Mouse (Mus musculus) C2C12 (cell line): Measurements from ENCODE around the gene Cdhr4. TPM values are rescaled to one million over a fixed set of nuclear protein-coding genes. Genes with fewer than 3 reads are reported as not detected.
A peak's percentile ranks its signal among the peaks of the same experiment; 100 is the strongest.

ENCODE experiments used
- H3K27me3 ChIP-seq: one replicate; pipeline ENCODE4 v1.6.1; 2011; ENCODE audit not compliant: control insufficient read depth, insufficient read depth, insufficient read length
- H3K36me3 ChIP-seq: one replicate; pipeline ENCODE4 v1.6.1; 2011; ENCODE audit not compliant: control insufficient read depth, insufficient read depth
- H3K4me3 ChIP-seq: one replicate; pipeline ENCODE4 v1.5.1; 2011; ENCODE audit warnings: mild to moderate bottlenecking, control low read depth; ENCODE audit not compliant: poor library complexity, insufficient read depth, severe bottlenecking
- H3K79me2 ChIP-seq: one replicate; pipeline ENCODE4 v1.6.1; 2011; ENCODE audit not compliant: control insufficient read depth, insufficient read depth
- H3K79me3 ChIP-seq: one replicate; pipeline ENCODE4 v1.6.1; 2011; ENCODE audit warnings: low read depth, control low read depth
- H3ac ChIP-seq: one replicate; pipeline ENCODE3; 2011; ENCODE audit warnings: low read depth; ENCODE audit not compliant: control insufficient read depth, insufficient read length
- CEBPB ChIP-seq: IDR thresholded peaks from one replicate; pipeline ENCODE4 v1.6.1; 2011; ENCODE audit warnings: low read depth, mild to moderate bottlenecking, control low read depth, moderate library complexity
- CTCF ChIP-seq: IDR thresholded peaks from one replicate; pipeline ENCODE4 v1.5.1; 2011; ENCODE audit not compliant: control insufficient read depth, insufficient read depth, insufficient read length
- FOSL1 ChIP-seq: IDR thresholded peaks from one replicate; pipeline ENCODE4 v1.8.0; 2011; ENCODE audit warnings: mild to moderate bottlenecking, low read length; ENCODE audit not compliant: poor library complexity, insufficient read depth, severe bottlenecking
- MAX ChIP-seq: IDR thresholded peaks from one replicate; pipeline ENCODE4 v1.6.1; 2011; ENCODE audit warnings: mild to moderate bottlenecking, control low read depth
- MYOD1 ChIP-seq: IDR thresholded peaks from one replicate; pipeline ENCODE4 v1.6.1; 2011; ENCODE audit warnings: low read depth; ENCODE audit not compliant: control insufficient read depth, insufficient read length
- MYOG ChIP-seq: IDR thresholded peaks from one replicate; pipeline ENCODE4 v1.6.1; 2011; ENCODE audit not compliant: control insufficient read depth, insufficient read length; ENCODE audit errors: extremely low read depth
- USF1 ChIP-seq: IDR thresholded peaks from one replicate; pipeline ENCODE4 v1.6.1; 2011; ENCODE audit warnings: low read depth, mild to moderate bottlenecking, control low read depth, moderate library complexity
- polyA plus RNA-seq: library from polyadenylated mRNA; unstranded; fragments of >200 nt; fragmentation: generic; extraction: Trizol; gene quantifications from one replicate; pipeline ENCODE4 v1.2.1, GENCODE M21; 2012; ENCODE audit warnings: missing spikeins

The Cdhr4 gene
- polyA plus RNA-seq, 1 experiment, result not detected

- Histone ChIP-seq H3K36me3 (peaks cover 17% of the 10 kb centered on the region), H3K79me2 (peaks cover 51% of the 10 kb centered on the region), H3K79me3 (peaks cover 29% of the 10 kb centered on the region), H3K4me3 (no peak overlapping the region), H3ac (no peak overlapping the region), H3K27me3 (no peaks in the 10 kb centered on the region)
- TF ChIP-seq MYOG (no peak), MYOD1 (no peak), CTCF (no peak), FOSL1 (no peak), CEBPB (no peak), MAX (no peak), USF1 (peak; percentile 59)
Observed at GRCm38 (mm10) chr9:107955613-107956289, 36.5 kb upstream of the Cdhr4 start.

GRCm38 (mm10) chr9:107957141-107957540 is 35.2 kb upstream of the Cdhr4 start:
- H3K4me3 ChIP-seq, result no peak overlapping the region
- H3K36me3 ChIP-seq, result peaks cover 23% of the 10 kb centered on the region
- H3K79me3 ChIP-seq, result peaks cover 21% of the 10 kb centered on the region
- no peaks in the 10 kb centered on the region for H3K27me3 ChIP-seq
- H3ac ChIP-seq, result no peak overlapping the region
- TF ChIP-seq USF1 (no peak), MAX (no peak)
- peaks cover 38% of the 10 kb centered on the region for H3K79me2 ChIP-seq

- no peak overlapping the region for H3ac ChIP-seq
- TF ChIP-seq USF1, result no peak
- no peak for TF ChIP-seq FOSL1
- TF ChIP-seq CTCF, result no peak
- no peak for TF ChIP-seq MAX
- TF ChIP-seq MYOG, result no peak
- no peak for TF ChIP-seq MYOD1
- no peak for TF ChIP-seq CEBPB
- peaks cover 47% of the 10 kb centered on the region for H3K36me3 ChIP-seq
Observed at GRCm38 (mm10) chr9:107959896-107960295, 32.4 kb upstream of the Cdhr4 start.

GRCm38 (mm10) chr9:107960928-107961327 is 31.4 kb upstream of the Cdhr4 start:
- TF ChIP-seq CEBPB (no peak), CTCF (no peak), FOSL1 (no peak), MYOD1 (no peak), MYOG (no peak), MAX (no peak), USF1 (no peak)
- Histone ChIP-seq H3K27me3 (no peaks in the 10 kb centered on the region), H3ac (no peak overlapping the region), H3K79me3 (no peaks in the 10 kb centered on the region), H3K36me3 (peaks cover 47% of the 10 kb centered on the region), H3K4me3 (no peak overlapping the region), H3K79me2 (peaks cover under 1% of the 10 kb centered on the region)

More at GRCm38 (mm10) chr9:107959896-107960295, 32.4 kb upstream of the Cdhr4 start:
- Histone ChIP-seq H3K27me3 (no peaks in the 10 kb centered on the region), H3K4me3 (no peak overlapping the region), H3K79me3 (peaks cover 2% of the 10 kb centered on the region), H3K79me2 (peaks cover 10% of the 10 kb centered on the region)

GRCm38 (mm10) chr9:107961351-107961762 is 30.9 kb upstream of the Cdhr4 start:
- no peak for TF ChIP-seq CEBPB
- no peak for TF ChIP-seq MAX
- no peak for TF ChIP-seq FOSL1
- no peak for TF ChIP-seq MYOD1
- TF ChIP-seq MYOG, result no peak
- no peak for TF ChIP-seq USF1
- TF ChIP-seq CTCF, result no peak
- Histone ChIP-seq H3K79me3 (no peaks in the 10 kb centered on the region), H3K79me2 (no peaks in the 10 kb centered on the region), H3K4me3 (no peak overlapping the region), H3ac (no peak overlapping the region), H3K36me3 (peaks cover 47% of the 10 kb centered on the region), H3K27me3 (no peaks in the 10 kb centered on the region)

GRCm38 (mm10) chr9:107961881-107962280 is 30.4 kb upstream of the Cdhr4 start:
- Histone ChIP-seq H3K27me3 (no peaks in the 10 kb centered on the region), H3K79me3 (no peaks in the 10 kb centered on the region), H3K79me2 (no peaks in the 10 kb centered on the region), H3K36me3 (peaks cover 47% of the 10 kb centered on the region), H3ac (no peak overlapping the region), H3K4me3 (no peak overlapping the region)
- TF ChIP-seq CTCF (peak; percentile 38), FOSL1 (no peak), MAX (no peak)
